Mouse (Mus musculus) ES-E14 (cell line): ENCODE results near the gene Astl. TPM values are rescaled to one million over a fixed set of nuclear protein-coding genes. Genes with fewer than 3 reads are reported as not detected.

Experiments used
- DNase-seq: peaks from one replicate; pipeline ENCODE4 v3.0.0-alpha.2; 2013; ENCODE audit warnings: low read depth, low spot score
- H3K27ac ChIP-seq: 2 replicates; pipeline ENCODE4 v1.5.1; 2012; ENCODE audit warnings: low read depth, mild to moderate bottlenecking, low read length, moderate library complexity, mixed read lengths; ENCODE audit not compliant: poor library complexity, insufficient read depth, severe bottlenecking
- H3K36me3 ChIP-seq: 2 replicates; pipeline ENCODE4 v1.6.1; 2012; ENCODE audit warnings: mild to moderate bottlenecking, low read length, moderate library complexity, mixed read lengths; ENCODE audit not compliant: control insufficient read depth, poor library complexity, insufficient read depth, severe bottlenecking
- H3K4me1 ChIP-seq, 2 experiments: fragments of 150-350 bp in 1 of 2; sonication (generic) in 1 of 2; 2 replicates each; pipeline ENCODE4 v1.6.1; 2012; ENCODE audit warnings: low read length in 2 of 2, mild to moderate bottlenecking in 1 of 2, mixed read lengths in 1 of 2; ENCODE audit not compliant: control insufficient read depth in 2 of 2, insufficient read depth in 2 of 2, poor library complexity in 1 of 2
- H3K4me3 ChIP-seq, 2 experiments: fragments of 150-350 bp in 1 of 2; sonication (generic) in 1 of 2; 2 replicates each; pipeline ENCODE4 v1.5.1; 2012; ENCODE audit warnings: low read length in 2 of 2, low read depth in 1 of 2, mild to moderate bottlenecking in 1 of 2, mixed read lengths in 1 of 2; ENCODE audit not compliant: insufficient read depth in 1 of 2, poor library complexity in 1 of 2, severe bottlenecking in 1 of 2
- H3K9ac ChIP-seq: 2 replicates; pipeline ENCODE4 v1.6.1; 2012; ENCODE audit warnings: low read depth, mild to moderate bottlenecking, low read length, mixed read lengths; ENCODE audit not compliant: poor library complexity, insufficient read depth, severe bottlenecking
- H3K9me3 ChIP-seq: fragments of 150-350 bp; sonication (generic); 2 replicates; pipeline ENCODE4 v1.6.1; 2012; ENCODE audit warnings: low read depth, mild to moderate bottlenecking, low read length; ENCODE audit not compliant: control insufficient read depth, insufficient read depth
- CHD2 ChIP-seq: IDR thresholded peaks from 2 replicates; pipeline ENCODE4 v1.6.1; 2014; ENCODE audit warnings: mild to moderate bottlenecking, low read depth, low read length, inconsistent platforms
- HCFC1 ChIP-seq: IDR thresholded peaks from 2 replicates; pipeline ENCODE4 v1.6.1; 2012; ENCODE audit warnings: low read length, inconsistent platforms, borderline replicate concordance; ENCODE audit not compliant: insufficient read depth
- MAFK ChIP-seq: IDR thresholded peaks from 2 replicates; pipeline ENCODE4 v1.6.1; 2014; ENCODE audit warnings: mild to moderate bottlenecking, low read depth, low read length, inconsistent platforms; ENCODE audit not compliant: insufficient read depth
- ZC3H11A ChIP-seq: IDR thresholded peaks from 2 replicates; pipeline ENCODE4 v1.6.1; 2012; ENCODE audit warnings: low read depth, mild to moderate bottlenecking, inconsistent platforms, low read length, borderline replicate concordance
- ZNF384 ChIP-seq: IDR thresholded peaks from 2 replicates; pipeline ENCODE4 v1.6.1; 2012; ENCODE audit warnings: low read depth, low read length, inconsistent platforms
- in situ Hi-C, 2 experiments: fragments of 600-800 bp; cut with MboI; formaldehyde crosslinking; loops; one replicate each; pipeline ENCODE4 v1.15.1; 2025; ENCODE audit warnings: low sequenced_read_pairs in 2 of 2, inconsistent platforms in 1 of 2; ENCODE audit not compliant: unreplicated experiment in 2 of 2
- total RNA-seq: library from RNA; depleted of rRNA; stranded (reverse); fragments of 300-350 nt; gene quantifications from 2 replicates; pipeline ENCODE4 v1.2.3, GENCODE M21; 2012

The Astl gene
- total RNA-seq, 1 experiment, result not detected

GRCm38 (mm10) chr2:127338012-127338411 is 427 bp upstream of the Astl start:
- in situ Hi-C loops, result no loop called here
- Histone ChIP-seq H3K36me3 (no peaks in the 10 kb centered on the region), H3K27ac (no peak overlapping the region), H3K4me3 (no peak overlapping the region), H3K9me3 (no peaks in the 10 kb centered on the region), H3K4me1 (0 out of 4 replicates have a peak, but pooled peaks cover 0 to 2% of the 10 kb centered on the region in 2 experiments), H3K9ac (no peak overlapping the region)
- DNase-seq, result no peak
- TF ChIP-seq MAFK, result no peak
- no peak for TF ChIP-seq CHD2
- no peak for TF ChIP-seq ZC3H11A
- TF ChIP-seq HCFC1, result no peak
- TF ChIP-seq ZNF384, result no peak

- no peak overlapping the region for H3K27ac ChIP-seq
- H3K9me3 ChIP-seq, result no peaks in the 10 kb centered on the region
- DNase-seq, result no peak
- no peak overlapping the region for H3K4me3 ChIP-seq
- no peaks in the 10 kb centered on the region for H3K36me3 ChIP-seq
- 0 out of 4 replicates have a peak, but pooled peaks cover 0 to 2% of the 10 kb centered on the region in 2 experiments for H3K4me1 ChIP-seq
- in situ Hi-C loops, result no loop called here
- no peak overlapping the region for H3K9ac ChIP-seq
- TF ChIP-seq CHD2 (no peak), MAFK (no peak), ZNF384 (no peak), HCFC1 (no peak), ZC3H11A (no peak)
These were observed 394 bp downstream of the Astl start for GRCm38 (mm10) chr2:127338833-127339232.

- H3K9ac ChIP-seq, result no peak overlapping the region
- no peak for DNase-seq
- no peak for TF ChIP-seq CHD2
- TF ChIP-seq ZC3H11A, result no peak
- in situ Hi-C loops, result no loop called here
- no peak overlapping the region for H3K4me3 ChIP-seq
- H3K36me3 ChIP-seq, result no peaks in the 10 kb centered on the region
- 0 out of 4 replicates have a peak, but pooled peaks cover 0 to 2% of the 10 kb centered on the region in 2 experiments for H3K4me1 ChIP-seq
- no peaks in the 10 kb centered on the region for H3K9me3 ChIP-seq
- H3K27ac ChIP-seq, result no peak overlapping the region
These were observed 823 bp downstream of the Astl start for GRCm38 (mm10) chr2:127339262-127339661.

- H3K9ac ChIP-seq, result no peak overlapping the region
- no peak for DNase-seq
- no peak overlapping the region for H3K27ac ChIP-seq
- H3K4me1 ChIP-seq, result no peaks in the 10 kb centered on the region
- no peaks in the 10 kb centered on the region for H3K36me3 ChIP-seq
- TF ChIP-seq CHD2, result no peak
- TF ChIP-seq ZC3H11A, result no peak
- TF ChIP-seq ZNF384, result no peak
- no peak for TF ChIP-seq HCFC1
- TF ChIP-seq MAFK, result no peak
- H3K4me3 ChIP-seq, result no peak overlapping the region
- H3K9me3 ChIP-seq, result no peaks in the 10 kb centered on the region
- in situ Hi-C loops, result no loop called here
These were observed 2.7 kb downstream of the Astl start for GRCm38 (mm10) chr2:127341159-127341558.

GRCm38 (mm10) chr2:127346334-127346733 is 7.9 kb downstream of the Astl start:
- no peak overlapping the region for H3K27ac ChIP-seq
- H3K36me3 ChIP-seq, result no peaks in the 10 kb centered on the region
- H3K4me3 ChIP-seq, result no peak overlapping the region
- H3K9me3 ChIP-seq, result no peaks in the 10 kb centered on the region
- no peak for DNase-seq
- no peak overlapping the region for H3K9ac ChIP-seq
- no peaks in the 10 kb centered on the region for H3K4me1 ChIP-seq
- TF ChIP-seq HCFC1, result no peak
- TF ChIP-seq MAFK, result no peak
- no peak for TF ChIP-seq CHD2
- no peak for TF ChIP-seq ZC3H11A
- TF ChIP-seq ZNF384, result no peak
- in situ Hi-C loops, result no loop called here
